Mouse (Mus musculus) frontal cortex, adult (tissue): ENCODE measurements around the gene Gm2888.
"Not testable (repeated sequence)": the region's sequence is repeated elsewhere in the genome, so short reads cannot be mapped to it uniquely, and the experiment has no call there.

Experiments
- ATAC-seq: cut with Nextera tagmentation; 2 replicates; pipeline ENCODE4 v1.9.2; 2017; ENCODE audit warnings: mild to moderate bottlenecking, moderate library complexity, mixed read lengths; ENCODE audit not compliant: low TSS enrichment

Gene Gm2888

DNA sequence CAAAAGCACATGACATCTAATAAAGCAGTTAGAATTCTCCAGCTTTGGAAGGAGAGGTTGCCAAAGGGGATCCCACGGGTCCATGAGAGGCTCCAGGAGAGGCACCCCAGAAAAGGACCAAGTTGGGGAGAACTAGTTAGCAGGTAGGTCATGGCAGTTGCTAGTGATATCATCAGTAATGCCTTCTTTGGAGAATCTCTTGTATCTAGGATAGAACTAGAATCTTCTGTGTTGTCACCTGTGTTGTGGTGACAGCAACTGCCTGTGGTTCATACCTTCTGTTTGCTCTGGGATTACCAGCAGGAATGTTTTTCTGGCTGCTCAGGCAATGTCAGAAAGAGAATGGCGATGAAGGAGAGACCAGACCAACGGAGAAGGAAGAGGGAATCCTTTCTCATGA lies at the start of gene Gm2888:
Gene Gm2888 (plus strand): TSS at position 301 of the 400 bp plus-strand sequence.
- ATAC-seq = not testable (repeated sequence)

GRCm38 (mm10) chr14:3048727-3049512 lies 19.1 kb downstream of the Gm2888 start, which contains the start of gene Gm2897:
TSS of gene Gm2897 (plus strand) at chr14:3049285.
- not testable (repeated sequence) for ATAC-seq

DNA sequence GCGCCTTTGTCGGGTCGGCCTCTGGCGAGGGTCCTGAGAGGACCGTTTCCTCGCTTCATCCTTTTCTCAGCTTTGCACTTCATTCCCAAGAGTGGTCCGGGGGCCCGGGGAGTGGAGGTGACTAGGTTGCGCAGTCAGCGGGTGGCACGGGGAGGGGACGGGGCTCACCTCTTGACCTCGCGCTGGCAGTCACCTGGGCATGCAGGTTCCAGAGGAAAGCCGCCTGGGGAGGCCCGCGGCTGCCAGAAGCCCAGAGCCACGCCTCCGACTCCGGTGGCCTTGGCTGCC lies 19.7 kb downstream of the Gm2888 start:
- ATAC-seq = not testable (repeated sequence)

DNA sequence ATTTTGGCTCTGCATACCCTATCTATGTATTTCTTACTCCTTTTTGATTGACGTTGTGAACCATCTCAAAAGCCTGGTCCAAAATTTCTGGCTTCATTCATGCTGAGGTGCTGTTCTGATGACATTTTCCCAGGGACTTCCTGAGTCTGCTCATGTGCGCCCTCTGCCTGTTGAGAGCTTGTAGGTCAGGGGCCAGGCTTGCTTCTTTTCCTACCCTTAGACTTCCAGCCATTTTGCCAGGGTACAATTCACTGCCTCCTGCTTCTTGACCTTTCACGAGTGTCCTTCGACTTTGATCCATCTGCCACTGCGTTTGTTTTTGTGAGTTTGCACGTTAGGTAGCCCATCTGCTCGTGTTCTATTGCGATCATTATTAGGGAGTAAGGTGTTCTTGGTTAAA lies 20.3 kb downstream of the Gm2888 start:
- not testable (repeated sequence) for ATAC-seq
